Mouse (Mus musculus) embryonic facial prominence, embryonic 14.5 days (tissue): ENCODE results near the gene Slc7a10. TPM values are rescaled to one million over a fixed set of nuclear protein-coding genes. Genes with fewer than 3 reads are reported as not detected.

Experiments used
- ATAC-seq: fragments of 200-750 bp; cut with Nextera tagmentation; 2 replicates; pipeline ENCODE4 v1.8.0; 2017; ENCODE audit warnings: low read depth, moderate number of reproducible peaks, moderate TSS enrichment
- DNase-seq: peaks from one replicate; pipeline ENCODE4 v3.0.0-alpha.2; 2015; ENCODE audit warnings: low spot score
- H3K27ac ChIP-seq: fragments of 300-500 bp; sonication (generic); replicated peaks from 2 replicates; pipeline ENCODE4 v1.5.1; 2014; ENCODE audit warnings: low read depth, mild to moderate bottlenecking, low read length, moderate library complexity
- H3K27me3 ChIP-seq: fragments of 300-500 bp; sonication (generic); replicated peaks from 2 replicates; pipeline ENCODE4 v1.6.1; 2014; ENCODE audit warnings: low read length; ENCODE audit not compliant: control insufficient read depth, insufficient read depth
- H3K36me3 ChIP-seq: fragments of 300-500 bp; sonication (generic); 2 replicates; pipeline ENCODE4 v1.6.1; 2014; ENCODE audit warnings: low read length, mixed read lengths; ENCODE audit not compliant: control insufficient read depth, insufficient read depth
- H3K4me1 ChIP-seq: fragments of 300-500 bp; sonication (generic); 2 replicates; pipeline ENCODE4 v1.6.1; 2014; ENCODE audit warnings: antibody characterized with exemption, low read length; ENCODE audit not compliant: control insufficient read depth, insufficient read depth
- H3K4me2 ChIP-seq: fragments of 300-500 bp; sonication (generic); 2 replicates; pipeline ENCODE4 v1.6.1; 2014; ENCODE audit warnings: low read depth, mild to moderate bottlenecking, low read length, moderate library complexity, mixed read lengths
- H3K4me3 ChIP-seq: fragments of 300-500 bp; sonication (generic); 2 replicates; pipeline ENCODE4 v1.5.1; 2014; ENCODE audit warnings: low read depth, mild to moderate bottlenecking, low read length
- H3K9ac ChIP-seq: fragments of 300-500 bp; sonication (generic); 2 replicates; pipeline ENCODE4 v1.6.1; 2014; ENCODE audit warnings: low read depth, mild to moderate bottlenecking, low read length, moderate library complexity, mixed read lengths
- H3K9me3 ChIP-seq: fragments of 300-500 bp; sonication (generic); 2 replicates; pipeline ENCODE4 v1.6.1; 2016; ENCODE audit warnings: low read length; ENCODE audit not compliant: control insufficient read depth
- WGBS: fragments of 180-500 bp; shearing (Covaris S2); extraction: QIAGEN DNeasy Blood & Tissue Kit; methylation state at CpG from one replicate; pipeline ENCODE4 v1.1.7; 2014; 5-methylcytosine and 5-hydroxymethylcytosine counted together
- polyA plus RNA-seq: library from polyadenylated mRNA; unstranded; fragments of >200 nt; fragmentation: Nextera tagmentation; extraction: Ambion mirVana; gene quantifications from 2 replicates; pipeline ENCODE4 v1.2.1, GENCODE M21; 2014

Slc7a10 gene
- polyA plus RNA-seq, result 5.1 and 5.6 TPM in 2 replicates

DNA sequence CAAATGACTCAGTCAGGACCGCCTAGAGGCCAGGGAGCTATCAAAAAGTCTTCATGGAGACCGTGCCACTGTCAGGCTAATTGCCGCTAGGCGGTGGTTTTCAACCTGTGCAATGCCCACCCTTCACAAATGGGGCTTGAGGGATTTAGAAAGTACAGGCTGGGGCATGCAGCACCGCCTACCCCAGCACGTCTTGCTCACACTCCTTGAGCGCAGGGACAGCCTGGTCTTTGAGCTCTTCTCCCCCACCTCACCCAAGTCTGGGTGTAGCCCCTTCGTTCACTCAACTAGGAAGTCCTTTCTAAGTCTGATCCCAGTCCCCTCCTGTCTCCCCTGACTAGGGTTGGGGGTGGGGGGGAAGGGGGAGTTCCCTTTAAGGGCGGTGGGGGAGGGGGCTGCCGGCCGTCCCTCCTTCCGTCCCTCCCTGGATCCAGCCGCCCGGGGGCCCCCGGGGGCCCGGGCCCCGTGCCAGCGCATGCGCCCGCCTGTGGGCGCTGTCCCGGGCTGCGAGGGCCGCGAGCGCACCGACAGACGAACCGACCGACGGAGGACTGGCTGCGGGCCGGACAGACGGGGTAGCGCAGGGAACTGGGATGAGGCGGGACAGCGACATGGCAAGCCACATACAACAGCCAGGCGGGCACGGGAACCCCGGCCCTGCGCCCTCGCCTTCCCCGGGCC is at the start of gene Slc7a10:
Gene Slc7a10, plus strand, starts transcription at position 497 of the 681 bp plus-strand sequence.
- 3% methylated on average over 26 of the region's 43 CpGs for WGBS
- peak; percentile 78 for ATAC-seq

DNA sequence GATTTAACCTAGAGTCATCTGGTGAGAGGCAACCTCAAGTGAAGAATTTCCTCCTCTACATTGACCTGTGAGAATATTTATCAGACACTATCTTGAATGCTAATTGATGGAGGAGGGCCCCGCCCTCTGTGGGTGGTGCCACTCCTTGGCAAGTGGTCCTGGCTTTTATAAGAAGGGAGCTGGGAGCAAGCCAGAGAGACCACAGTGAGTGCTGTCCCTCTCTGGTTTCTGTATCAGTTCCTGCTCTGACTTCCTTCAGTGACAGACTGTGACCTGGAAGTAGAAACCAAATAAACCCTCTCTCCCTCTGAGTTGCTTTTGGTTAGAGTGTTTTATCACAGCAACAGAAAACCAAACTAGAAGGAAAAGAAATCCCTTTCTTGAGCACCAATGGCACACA is 48.7 kb upstream of the Slc7a10 start:
- no peak for ATAC-seq
- WGBS, result 75% methylated on average over 1 of the region's 1 CpGs

More for the DNA sequence above, at the start of gene Slc7a10:
- peak within 1 kb of the TSS; percentile 44 for H3K4me3 ChIP-seq
- H3K4me2 ChIP-seq, result peak within 1 kb of the TSS; percentile 80
- H3K36me3 ChIP-seq, result no peaks in the 10 kb centered on the region
- peaks cover 11% of the 10 kb centered on the region for H3K4me1 ChIP-seq
- peaks cover 20% of the 10 kb centered on the region for H3K9me3 ChIP-seq
- DNase-seq, result peak; percentile 57
- no peak within 1 kb of the TSS for H3K27ac ChIP-seq
- peak within 1 kb of the TSS; percentile 55 for H3K9ac ChIP-seq
- H3K27me3 ChIP-seq, result peaks cover 40% of the 10 kb centered on the region

DNA sequence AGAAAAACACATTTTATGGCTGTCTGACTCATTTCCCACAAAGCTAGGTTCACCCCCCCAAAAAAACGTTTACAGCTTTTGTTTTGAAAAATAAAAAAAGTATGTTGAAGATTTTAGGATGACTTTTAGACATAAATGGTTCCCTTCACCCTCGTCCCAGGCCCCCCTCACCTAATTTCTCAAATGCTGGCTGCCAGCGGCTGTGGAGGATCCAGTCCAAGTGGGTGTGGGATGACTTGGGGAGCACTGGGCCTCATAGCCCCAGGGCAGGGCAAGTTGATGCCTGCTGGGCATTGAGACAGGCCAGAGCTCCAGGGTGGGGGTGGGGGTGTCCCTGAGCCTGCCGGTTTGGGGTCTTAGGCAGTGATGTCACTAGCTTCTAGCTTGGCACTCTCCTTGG is 47.7 kb upstream of the Slc7a10 start:
- no peak overlapping the region for H3K9ac ChIP-seq
- no peak for DNase-seq
- no peaks in the 10 kb centered on the region for H3K36me3 ChIP-seq
- H3K4me1 ChIP-seq, result peaks cover 11% of the 10 kb centered on the region; the same call in 1 of the 2 replicates
- no peak for ATAC-seq
- H3K27ac ChIP-seq, result no peak overlapping the region
- no peaks in the 10 kb centered on the region for H3K27me3 ChIP-seq
- H3K4me2 ChIP-seq, result no peak overlapping the region
- no peak overlapping the region for H3K4me3 ChIP-seq
- 47% methylated on average over 4 of the region's 4 CpGs for WGBS
- no peaks in the 10 kb centered on the region for H3K9me3 ChIP-seq

More for the DNA sequence above, 48.7 kb upstream of the Slc7a10 start:
- Histone ChIP-seq H3K27ac (no peak overlapping the region), H3K9me3 (no peaks in the 10 kb centered on the region), H3K9ac (no peak overlapping the region), H3K4me1 (peaks cover 11% of the 10 kb centered on the region; the same call in 1 of the 2 replicates), H3K36me3 (no peaks in the 10 kb centered on the region), H3K4me2 (no peak overlapping the region), H3K27me3 (no peaks in the 10 kb centered on the region), H3K4me3 (no peak overlapping the region)
- no peak for DNase-seq

DNA sequence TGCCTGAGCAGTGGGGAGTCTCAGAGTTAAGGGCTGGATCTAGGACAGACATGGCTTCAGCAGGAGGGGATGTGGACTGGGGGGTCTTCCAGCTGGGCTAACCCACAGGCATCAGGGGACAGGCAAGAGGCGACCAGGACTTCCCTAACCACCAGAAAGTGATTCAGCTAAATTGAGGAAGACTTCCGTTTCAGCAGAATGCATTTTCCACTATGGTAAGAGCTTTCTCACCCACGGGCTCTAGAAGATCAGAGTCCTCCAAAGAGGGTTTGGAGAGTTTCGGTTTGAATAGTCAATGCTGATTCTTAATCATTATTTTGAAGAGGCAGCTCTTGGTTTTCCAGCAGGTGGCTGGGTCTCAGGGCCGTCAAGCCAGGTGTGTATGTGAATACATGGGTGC is 46.3 kb upstream of the Slc7a10 start:
- ATAC-seq (no peak), DNase-seq (no peak)
- Histone ChIP-seq H3K4me1 (peaks cover 6% of the 10 kb centered on the region; the same call in 1 of the 2 replicates), H3K27me3 (no peaks in the 10 kb centered on the region), H3K4me3 (no peak overlapping the region), H3K9ac (no peak overlapping the region), H3K27ac (no peak overlapping the region), H3K36me3 (no peaks in the 10 kb centered on the region), H3K4me2 (no peak overlapping the region), H3K9me3 (no peaks in the 10 kb centered on the region)
- 81% methylated on average over 5 of the region's 5 CpGs for WGBS

DNA sequence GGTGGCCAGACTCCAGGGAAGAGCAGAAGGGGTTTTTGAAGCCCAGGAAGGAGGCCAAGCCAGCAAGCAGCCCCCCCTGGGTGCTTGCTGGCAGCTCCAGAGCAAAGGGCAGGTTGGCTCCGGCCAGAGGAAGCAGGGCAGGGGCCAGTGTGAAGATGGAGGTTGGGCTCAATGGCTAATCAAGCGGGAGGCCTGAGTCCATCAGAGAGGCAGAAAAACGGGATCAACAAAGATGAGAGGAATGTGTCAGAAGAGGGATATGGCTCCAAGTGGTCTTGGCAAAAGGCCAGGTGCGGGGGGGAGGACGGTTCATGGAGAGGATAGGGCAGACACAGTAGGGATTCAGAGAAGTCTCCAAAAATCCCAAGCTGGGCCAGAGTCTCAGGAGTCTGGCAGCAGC is 44.7 kb upstream of the Slc7a10 start:
- H3K4me2 ChIP-seq, result no peak overlapping the region
- H3K9me3 ChIP-seq, result no peaks in the 10 kb centered on the region
- DNase-seq, result no peak
- no peak overlapping the region for H3K4me3 ChIP-seq
- ATAC-seq, result no peak
- H3K9ac ChIP-seq, result no peak overlapping the region
- 38% methylated on average over 5 of the region's 5 CpGs for WGBS
- peaks cover 4% of the 10 kb centered on the region; the same call in 1 of the 2 replicates for H3K4me1 ChIP-seq
- no peaks in the 10 kb centered on the region for H3K36me3 ChIP-seq
- H3K27ac ChIP-seq, result no peak overlapping the region
- H3K27me3 ChIP-seq, result no peaks in the 10 kb centered on the region

DNA sequence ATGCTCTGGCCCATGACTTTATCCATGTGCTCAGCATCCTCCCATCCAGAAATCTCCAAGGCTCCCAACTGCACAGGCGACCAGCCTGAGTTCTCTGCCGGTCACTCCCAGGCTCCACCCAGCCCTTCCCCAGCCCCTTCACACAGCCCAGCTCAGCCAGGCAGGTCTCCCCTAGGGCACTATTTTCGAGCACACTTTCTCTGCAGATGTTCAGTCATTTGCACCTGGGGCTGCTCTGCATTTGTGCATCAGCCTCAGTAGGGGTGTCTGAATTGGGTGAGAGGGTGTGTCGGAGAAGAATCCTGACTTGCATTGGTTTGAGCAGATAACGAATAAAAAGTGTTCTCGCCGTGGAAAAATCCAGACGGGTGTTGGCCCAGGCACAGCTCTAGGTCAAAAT is 43.7 kb upstream of the Slc7a10 start:
- H3K9me3 ChIP-seq, result no peaks in the 10 kb centered on the region
- H3K4me2 ChIP-seq, result no peak overlapping the region
- no peak overlapping the region for H3K9ac ChIP-seq
- H3K27ac ChIP-seq, result no peak overlapping the region
- peaks cover 4% of the 10 kb centered on the region; the same call in 1 of the 2 replicates for H3K4me1 ChIP-seq
- no peaks in the 10 kb centered on the region for H3K36me3 ChIP-seq
- H3K27me3 ChIP-seq, result no peaks in the 10 kb centered on the region
- H3K4me3 ChIP-seq, result no peak overlapping the region
- ATAC-seq, result no peak
- no peak for DNase-seq
- 65% methylated on average over 8 of the region's 8 CpGs for WGBS

DNA sequence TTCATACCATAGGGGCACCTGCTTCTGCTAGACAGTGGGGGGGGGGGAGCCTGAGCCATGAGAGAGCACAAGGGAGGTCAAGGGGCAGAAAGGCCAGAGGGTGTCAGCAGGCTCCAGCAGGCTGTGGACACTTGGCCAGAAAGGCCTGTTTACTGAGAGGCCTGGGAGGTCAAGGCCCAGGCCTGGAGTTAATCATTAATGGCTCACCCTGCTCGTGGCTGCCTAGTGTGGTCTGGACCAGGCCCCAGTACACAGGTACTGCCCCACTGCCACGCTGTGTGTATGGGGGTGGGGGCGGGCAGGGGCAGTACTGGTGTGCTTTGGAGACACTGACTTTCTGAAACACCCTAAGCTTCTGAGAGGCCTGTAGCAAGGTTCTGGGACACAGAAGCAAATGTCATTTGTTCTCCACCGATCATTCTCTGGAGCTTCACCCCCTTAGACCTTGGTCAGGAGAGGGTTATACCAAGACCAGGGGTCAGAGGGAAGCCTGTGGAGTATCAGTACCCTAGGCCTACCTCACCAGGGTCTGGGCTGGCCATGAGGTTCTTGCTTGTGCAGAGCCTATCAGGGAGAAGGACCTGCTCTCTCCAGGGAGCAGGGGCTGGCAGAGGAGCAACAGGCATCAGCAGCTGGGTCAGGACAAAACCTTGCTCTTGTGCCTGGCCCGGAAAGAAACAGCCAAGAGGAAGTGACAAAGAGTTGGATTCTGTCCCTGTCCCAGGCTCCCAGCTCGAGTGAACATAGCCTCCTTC is 42.1 kb upstream of the Slc7a10 start:
- Histone ChIP-seq H3K4me2 (no peak overlapping the region), H3K9ac (no peak overlapping the region), H3K36me3 (no peaks in the 10 kb centered on the region), H3K27ac (no peak overlapping the region), H3K9me3 (no peaks in the 10 kb centered on the region), H3K4me3 (no peak overlapping the region), H3K27me3 (no peaks in the 10 kb centered on the region), H3K4me1 (no peaks in the 10 kb centered on the region; the same call in 1 of the 2 replicates)
- WGBS, result 43% methylated on average over 5 of the region's 6 CpGs
- ATAC-seq (no peak), DNase-seq (no peak)

DNA sequence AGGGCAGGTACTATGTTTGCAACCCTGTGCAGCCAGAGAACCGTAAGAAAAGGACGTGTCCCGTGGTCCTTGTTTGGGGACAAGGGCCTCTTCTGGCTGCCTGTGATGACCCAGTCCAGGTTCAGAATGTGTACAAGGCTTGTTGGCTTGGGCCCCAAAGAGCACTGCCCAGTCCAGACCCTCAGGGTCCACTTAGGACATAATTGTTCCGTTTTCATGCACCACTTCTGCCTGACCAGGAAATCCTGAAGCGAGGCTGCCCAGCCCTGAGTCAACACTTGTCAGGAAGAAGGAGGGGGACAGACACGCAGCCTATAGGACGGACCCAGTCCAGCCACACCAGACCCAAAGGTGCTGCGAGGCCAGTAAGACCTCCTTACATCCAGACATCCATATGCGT is 41.1 kb upstream of the Slc7a10 start:
- no peaks in the 10 kb centered on the region for H3K36me3 ChIP-seq
- DNase-seq (no peak), ATAC-seq (no peak)
- H3K9ac ChIP-seq, result no peak overlapping the region
- no peak overlapping the region for H3K4me2 ChIP-seq
- no peaks in the 10 kb centered on the region for H3K9me3 ChIP-seq
- no peaks in the 10 kb centered on the region; the same call in 1 of the 2 replicates for H3K4me1 ChIP-seq
- 84% methylated on average over 9 of the region's 9 CpGs for WGBS
- H3K27me3 ChIP-seq, result no peaks in the 10 kb centered on the region
- H3K27ac ChIP-seq, result no peak overlapping the region
- no peak overlapping the region for H3K4me3 ChIP-seq
